Mouse (Mus musculus) small intestine, adult 2 months (tissue): ENCODE results near the gene Slc24a3.

Source experiments
- CTCF ChIP-seq: fragments of 200-500 bp; IDR thresholded peaks from 2 replicates; pipeline ENCODE4 v1.5.1; 2012; ENCODE audit warnings: low read depth, mild to moderate bottlenecking, control low read depth, inconsistent platforms, low read length, moderate library complexity, mixed read lengths; ENCODE audit not compliant: insufficient replicate concordance, insufficient read length; ENCODE audit errors: extremely low read depth
- POLR2A ChIP-seq: fragments of 200-500 bp; IDR thresholded peaks from 2 replicates; pipeline ENCODE4 v1.6.1; 2012; ENCODE audit warnings: low read depth, mild to moderate bottlenecking, control low read depth, inconsistent platforms, low read length, moderate library complexity

- TF ChIP-seq CTCF (no peak), POLR2A (no peak)
These were observed 216.7 kb downstream of the Slc24a3 start for GRCm38 (mm10) chr2:145384221-145384620.
